8 mouse cellular contexts compared by ENCODE assay signal in the genomic region with DNA sequence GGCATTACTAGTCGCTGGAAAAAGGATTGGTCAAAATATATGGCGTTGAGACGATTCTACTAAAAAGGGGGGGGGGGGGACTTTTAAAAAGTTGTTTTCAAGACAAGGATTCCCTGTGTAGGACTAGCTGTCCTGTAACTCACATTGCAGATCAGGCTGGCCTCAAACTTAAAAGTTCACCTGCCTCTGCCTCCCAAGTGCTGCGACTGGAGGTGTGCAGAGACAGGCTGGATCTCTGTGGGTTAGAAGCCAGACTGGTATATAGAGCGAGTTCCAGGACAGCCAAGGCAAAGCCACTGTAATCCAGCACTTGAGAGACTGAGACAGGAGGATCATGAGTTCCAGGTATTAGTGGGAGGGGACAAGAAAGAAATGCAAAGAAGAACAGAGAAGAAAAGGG. TPM values are rescaled to one million over a fixed set of nuclear protein-coding genes. Genes with fewer than 3 reads are reported as not detected.
DNase-seq lines count a peak whose midpoint lies in the region; ATAC-seq and TF ChIP-seq lines count a peak whose summit lies in the region.

No protein-coding gene starts in this region.

- no peak for ATAC-seq in CD4-positive, CD25-positive, alpha-beta regulatory T cell, adult 4 months
- peak; percentile 18 for ATAC-seq in forebrain, embryonic 14.5 days
- ATAC-seq in liver, embryonic 15.5 days (ENCODE audit: insufficient read depth) = no peak

- H3K4me1 ChIP-seq in CH12.LX (ENCODE audit: control insufficient read depth in 1 of 2, insufficient read depth in 2 of 2) = peaks cover 8 to 23% of the 10 kb centered on the region in 2 experiments
- peaks cover 9% of the 10 kb centered on the region for H3K4me1 ChIP-seq in forebrain, embryonic 14.5 days (ENCODE audit: control insufficient read depth, insufficient read depth, low read length)
- peaks cover 31% of the 10 kb centered on the region for H3K4me1 ChIP-seq in liver, embryonic 15.5 days (replicated peaks)

- TF ChIP-seq POLR2A in CH12.LX (IDR thresholded peaks at IDR 0.05; ENCODE audit: low read depth, low read length) = no peak

- H3K4me2 ChIP-seq in CH12.LX (ENCODE audit: insufficient read depth, low read depth, poor library complexity, severe bottlenecking) = peak overlapping the region; percentile 45; the same call in 1 of the 2 replicates
- H3K4me2 ChIP-seq in forebrain, embryonic 14.5 days (ENCODE audit: low read length) = peak overlapping the region; percentile 50
- H3K4me2 ChIP-seq in liver, embryonic 15.5 days = peak overlapping the region; percentile 86

- WGBS in forebrain, embryonic 14.5 days = 23% methylated on average over 5 of the region's 5 CpGs
- WGBS in liver, embryonic 15.5 days (ENCODE audit: insufficient replicate concordance) = 29% methylated on average over 5 of the region's 5 CpGs

- in situ Hi-C loops in CH12.LX (cut with MboI; ENCODE audit: low pct_ligation_motif_present, low pct_unique_long_range_greater_than_20kb, low sequenced_read_pairs) = no loop called here

- DNase-seq in CD4-positive, CD25-positive, alpha-beta regulatory T cell, adult 2 months (ENCODE audit: low read depth, low spot score) = peak; percentile 30
- no peak for DNase-seq in CH12.LX (ENCODE audit: extremely low read depth)
- no peak for DNase-seq in forebrain, embryonic 14.5 days (ENCODE audit: low spot score)
- DNase-seq in yolk sac, embryonic 10.5 days (ENCODE audit: low spot score) = no peak
- DNase-seq in frontal cortex, postnatal 36 days (ENCODE audit: low spot score in 2 of 2) = no peak
- DNase-seq in layer of hippocampus, adult 9-10 months (ENCODE audit: low spot score) = no peak

- no peak overlapping the region for H3K27ac ChIP-seq in CH12.LX (ENCODE audit: insufficient read depth, low read depth)
- H3K27ac ChIP-seq in forebrain, embryonic 14.5 days (ENCODE audit: low read depth, low read length) = peak overlapping the region; percentile 76; the same call in 1 of the 2 replicates
- H3K27ac ChIP-seq in liver, embryonic 15.5 days (replicated peaks) = no peak overlapping the region

- peaks cover 39% of the 10 kb centered on the region for H3K79me2 ChIP-seq in CH12.LX (replicated peaks; ENCODE audit: control insufficient read depth, extremely low read depth, insufficient read depth, poor library complexity, severe bottlenecking)

- peak overlapping the region; percentile 36; the same call in 1 of the 2 replicates for H3K9ac ChIP-seq in CH12.LX (ENCODE audit: insufficient read depth, low read depth)
- H3K9ac ChIP-seq in forebrain, embryonic 14.5 days (ENCODE audit: low read length) = peak overlapping the region; percentile 93
- no peak overlapping the region for H3K9ac ChIP-seq in liver, embryonic 15.5 days

- H3K36me3 ChIP-seq in CH12.LX (replicated peaks in 1 of 2; ENCODE audit: control insufficient read depth in 1 of 2, insufficient read depth in 1 of 2, low read length in 1 of 2) = peaks cover 0 to 8% of the 10 kb centered on the region in 2 experiments
- H3K36me3 ChIP-seq in forebrain, embryonic 14.5 days (ENCODE audit: control insufficient read depth, insufficient read depth, low read length) = no peaks in the 10 kb centered on the region
- no peaks in the 10 kb centered on the region for H3K36me3 ChIP-seq in liver, embryonic 15.5 days (replicated peaks)

- H3K4me3 ChIP-seq in CH12.LX (replicated peaks in 1 of 3; ENCODE audit: low read depth in 2 of 3, low read length in 2 of 3, poor library complexity in 1 of 3) = peak overlapping the region; percentile 61 to 95 (median 67)
- H3K4me3 ChIP-seq in forebrain, embryonic 14.5 days (ENCODE audit: low read depth, low read length) = peak overlapping the region; percentile 80
- peak overlapping the region; percentile 96 for H3K4me3 ChIP-seq in liver, embryonic 15.5 days (replicated peaks)

- no peak for TF ChIP-seq RAD21 in CH12.LX (IDR thresholded peaks at IDR 0.05; ENCODE audit: low read depth, low read length)

- no peak for TF ChIP-seq CTCF in CH12.LX (conservative IDR thresholded peaks at IDR 0.05 in 1 of 2, IDR thresholded peaks at IDR 0.05 in 1 of 2; ENCODE audit: low read depth in 2 of 2, low read length in 2 of 2)

- peaks cover 23% of the 10 kb centered on the region for H3K27me3 ChIP-seq in CH12.LX (replicated peaks)
- no peaks in the 10 kb centered on the region for H3K27me3 ChIP-seq in forebrain, embryonic 14.5 days (replicated peaks; ENCODE audit: control insufficient read depth, insufficient read depth, low read length)
- peaks cover 21% of the 10 kb centered on the region; the same call in 1 of the 2 replicates for H3K27me3 ChIP-seq in liver, embryonic 15.5 days

- TF ChIP-seq EP300 in CH12.LX (IDR thresholded peaks at IDR 0.05; ENCODE audit: low read length) = no peak

- H3K9me3 ChIP-seq in CH12.LX (replicated peaks; ENCODE audit: low read length) = no peaks in the 10 kb centered on the region
- no peaks in the 10 kb centered on the region for H3K9me3 ChIP-seq in forebrain, embryonic 14.5 days (replicated peaks; ENCODE audit: control insufficient read depth, low read length)
- H3K9me3 ChIP-seq in liver, embryonic 15.5 days (replicated peaks) = no peaks in the 10 kb centered on the region

- dilution Hi-C loops in CH12.LX (cut with MboI; ENCODE audit: extremely low pct_ligation_motif_present, extremely low pct_unique_long_range_greater_than_20kb, low sequenced_read_pairs) = no loop called here

TF ChIP-seq in CH12.LX, 34 proteins besides CTCF, POLR2A, EP300 and RAD21:
- no peak for TF ChIP-seq IRF4 (IDR thresholded peaks at IDR 0.05; ENCODE audit: low read depth, low read length)
- TF ChIP-seq JUND (conservative IDR thresholded peaks at IDR 0.05; ENCODE audit: low read depth, low read length) = no peak
- no peak for TF ChIP-seq GABPA (IDR thresholded peaks at IDR 0.05; ENCODE audit: insufficient replicate concordance, low read depth, low read length)
- TF ChIP-seq BHLHE40 (IDR thresholded peaks at IDR 0.05; ENCODE audit: low read depth, low read length) = no peak
- TF ChIP-seq RCOR1 (conservative IDR thresholded peaks at IDR 0.05; ENCODE audit: low read depth, low read length) = no peak
- no peak for TF ChIP-seq JUN (IDR thresholded peaks at IDR 0.05; ENCODE audit: insufficient read depth, low read depth, low read length)

RNA-seq across cellular contexts. Expression of a gene that starts 0.6 kb away (rescaled TPM):
- 10 to 100 TPM; 14.1 to 22.1 TPM for polyA plus RNA-seq in CD4-positive, CD25-positive, alpha-beta regulatory T cell, adult 4 months (2017; shearing (Covaris generic))
- total RNA-seq in CH12.LX (2012; rRNA removed) (13.2 and 17.4 TPM in 2 replicates), CH12.LX (2014; rRNA removed) (25.1 and 25.5 TPM in 2 replicates)
- polyA plus RNA-seq in CH12.LX (2012; ENCODE audit: insufficient read length, low read depth) = 8.8 and 9.4 TPM in 2 replicates
- 17.9 and 22.4 TPM in 2 replicates for polyA plus RNA-seq in forebrain, embryonic 14.5 days (2014; fragmentation: Nextera tagmentation; extraction: Ambion mirVana)
- 9.7 and 10.8 TPM in 2 replicates for polyA plus RNA-seq in liver, embryonic 15.5 days (2015; fragmentation: Nextera tagmentation; extraction: Ambion mirVana)
